Mouse (Mus musculus) cerebellum, postnatal 4 days (tissue): ENCODE data around the gene Ndufaf5.
"Not testable (repeated sequence)": the region's sequence is repeated elsewhere in the genome, so short reads cannot be mapped to it uniquely, and the experiment has no call there.

ENCODE experiments used
- DNase-seq, 2 experiments: peaks; one replicate each; pipeline ENCODE4 v3.0.0; 2022; ENCODE audit warnings: low spot score in 2 of 2, mixed read lengths in 1 of 2

Ndufaf5 gene

DNA sequence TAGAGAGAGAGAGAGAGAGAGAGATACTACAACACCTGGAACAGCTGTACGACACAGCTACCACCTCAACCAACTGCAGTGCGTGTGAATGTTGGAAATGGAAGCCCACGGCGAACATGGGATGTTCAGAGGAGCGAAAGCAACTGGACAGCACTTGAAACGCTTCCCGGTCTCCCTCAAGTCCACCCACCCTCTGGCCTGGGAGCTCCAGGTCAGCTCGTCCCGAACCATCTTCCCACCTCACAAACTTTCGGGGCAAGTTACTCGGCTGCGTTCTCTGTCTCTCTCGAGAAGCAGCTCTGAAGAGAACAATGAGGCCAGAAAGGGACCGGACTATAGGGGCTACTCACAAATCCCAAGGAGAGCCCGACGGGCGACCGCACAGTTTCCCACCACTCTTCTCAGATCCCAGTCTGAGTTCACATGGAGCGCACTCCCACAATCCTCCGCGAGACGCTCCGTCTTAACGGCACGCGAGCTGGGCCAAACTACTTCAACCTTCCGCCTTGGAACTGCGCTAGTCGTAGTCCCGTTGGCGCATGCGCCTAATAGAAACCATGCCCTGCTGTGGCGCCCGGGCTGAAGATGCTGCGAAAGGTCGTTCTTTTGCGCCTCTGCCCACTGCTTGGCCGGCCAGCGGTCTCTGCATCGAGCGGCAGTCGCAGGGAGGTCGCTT is at the start of gene Ndufaf5, which contains the start of gene Esf1:
Ndufaf5 (plus strand) TSS at position 523 of the 676 bp plus-strand sequence.
Esf1 (minus strand) TSS at position 438 of the 676 bp plus-strand sequence.
- DNase-seq: peak; percentile 96

DNA sequence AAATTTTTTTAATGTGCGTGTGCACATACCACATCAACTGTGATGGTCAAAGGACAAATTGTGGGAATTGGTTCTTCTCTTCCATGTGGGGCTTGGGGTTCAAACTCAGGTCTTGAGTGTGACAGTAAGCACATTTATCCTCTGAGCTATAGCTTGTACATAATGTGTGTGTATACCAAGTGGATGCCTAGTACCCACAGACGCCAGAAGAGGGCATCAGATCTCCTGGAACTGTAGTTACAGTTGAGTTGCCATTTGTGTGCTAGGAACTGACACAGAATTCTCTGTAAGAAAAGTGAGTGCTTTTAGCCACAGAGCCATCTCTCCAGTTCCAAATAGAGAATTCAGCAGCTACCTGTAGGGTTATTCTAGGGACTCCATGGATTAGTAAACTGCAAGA is 44.9 kb upstream of the Ndufaf5 start:
- DNase-seq: no peak

GRCm38 (mm10) chr2:140151743-140152142 is 18.7 kb upstream of the Ndufaf5 start, which contains the start of gene Gm17374:
TSS of gene Gm17374 (plus strand) at chr2:140152043.
- DNase-seq: not testable (repeated sequence)

DNA sequence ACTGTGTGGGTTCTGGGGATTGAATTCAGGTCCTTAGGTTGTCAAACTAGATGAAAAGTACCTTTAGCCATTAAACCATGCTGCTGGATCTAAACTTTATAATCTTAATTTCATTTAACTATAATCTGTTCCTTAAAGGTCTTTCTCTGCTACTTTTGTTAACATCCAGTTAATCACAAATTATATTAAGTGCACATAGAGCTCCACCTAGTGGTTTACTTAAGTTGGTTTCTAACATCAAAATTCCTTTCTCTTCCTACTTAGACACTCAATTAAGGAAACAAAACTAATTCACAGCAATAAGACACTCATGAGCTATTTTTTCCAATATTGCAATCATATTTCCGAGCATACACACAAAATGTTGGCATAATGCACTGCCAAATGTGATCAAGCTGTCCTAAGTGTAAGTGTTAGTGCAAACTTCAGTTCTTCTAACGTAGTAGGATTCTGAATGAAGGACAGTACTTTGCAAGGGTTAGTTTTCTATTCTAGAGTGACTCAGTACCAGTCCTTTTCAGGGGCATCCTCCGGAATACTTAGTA is 11.2 kb upstream of the Ndufaf5 start:
- no peak for DNase-seq

- DNase-seq: no peak
Measured at GRCm38 (mm10) chr2:140163351-140163854, 7.0 kb upstream of the Ndufaf5 start.

GRCm38 (mm10) chr2:140169057-140169456 is 1.4 kb upstream of the Ndufaf5 start:
- no peak for DNase-seq

DNA sequence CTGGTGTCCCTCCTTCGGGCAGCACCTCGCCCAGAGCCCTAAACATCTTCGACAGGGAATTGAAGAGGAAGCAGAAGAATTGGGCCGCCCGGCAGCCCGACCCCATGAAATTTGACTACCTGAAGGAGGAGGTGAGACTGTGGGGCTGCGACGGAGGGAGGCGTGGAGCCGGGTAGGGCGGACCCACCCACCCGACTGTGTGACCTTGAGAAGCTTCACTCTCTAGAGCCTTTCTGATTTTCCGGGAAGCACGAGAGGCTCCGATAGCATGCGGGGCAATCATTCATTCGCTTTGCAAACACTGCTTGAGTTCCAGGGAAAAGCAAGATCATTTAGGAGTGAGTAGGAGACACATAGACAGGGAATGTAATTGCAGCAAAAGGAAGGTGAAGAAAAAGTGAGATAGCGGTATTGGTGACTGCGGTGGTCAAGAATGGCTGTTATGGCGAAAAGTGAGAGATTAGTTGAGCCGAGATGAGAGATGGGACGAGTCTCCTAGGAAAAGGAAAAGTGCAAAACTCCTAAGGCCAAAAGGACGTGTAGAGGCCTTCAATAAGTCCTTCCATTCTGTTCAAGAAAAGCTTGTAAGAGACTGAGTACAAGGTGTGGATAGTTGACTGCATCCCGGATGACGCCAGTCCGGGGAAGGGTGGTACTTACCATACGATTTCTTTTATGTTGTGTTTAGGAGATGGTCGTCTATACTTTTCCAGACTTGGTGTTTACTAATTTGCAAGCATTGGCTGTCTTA is 529 bp downstream of the Ndufaf5 start:
- no peak for DNase-seq

- DNase-seq: not testable (repeated sequence)
Measured at GRCm38 (mm10) chr2:140185685-140186210, 15.3 kb downstream of the Ndufaf5 start.

GRCm38 (mm10) chr2:140200713-140201112 is 30.3 kb downstream of the Ndufaf5 start:
- DNase-seq: no peak

- no peak for DNase-seq
Measured at GRCm38 (mm10) chr2:140202573-140202972, 32.1 kb downstream of the Ndufaf5 start.

- DNase-seq: no peak
Measured at GRCm38 (mm10) chr2:140203756-140204155, 33.3 kb downstream of the Ndufaf5 start.

- no peak for DNase-seq
Measured at GRCm38 (mm10) chr2:140214519-140215027, 44.1 kb downstream of the Ndufaf5 start.

- DNase-seq: no peak
Measured at GRCm38 (mm10) chr2:140215415-140215814, 45.0 kb downstream of the Ndufaf5 start.

GRCm38 (mm10) chr2:140215965-140216364 is 45.5 kb downstream of the Ndufaf5 start:
- no peak for DNase-seq

DNA sequence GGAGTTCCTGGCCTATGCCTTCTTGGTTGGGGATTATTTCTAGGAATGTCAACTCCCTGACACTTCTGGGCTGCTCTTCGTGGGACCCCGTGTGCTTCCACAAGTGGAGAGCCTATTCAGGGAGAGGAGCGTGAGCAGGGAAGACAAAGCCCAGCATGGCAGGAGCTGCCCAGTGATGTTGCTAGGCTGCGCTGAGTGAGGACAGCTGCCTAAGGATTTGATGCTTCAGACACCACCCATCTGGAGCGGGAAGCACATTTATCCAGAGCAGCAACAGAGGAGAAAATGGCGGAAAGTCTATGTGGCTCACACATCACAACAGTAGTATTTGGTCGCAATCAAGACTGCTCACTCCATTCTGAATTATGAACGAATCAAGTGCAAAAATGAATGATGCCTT is 49.9 kb downstream of the Ndufaf5 start:
- no peak for DNase-seq

- DNase-seq: no peak
Measured at GRCm38 (mm10) chr2:140230295-140230694, 59.8 kb downstream of the Ndufaf5 start.

DNA sequence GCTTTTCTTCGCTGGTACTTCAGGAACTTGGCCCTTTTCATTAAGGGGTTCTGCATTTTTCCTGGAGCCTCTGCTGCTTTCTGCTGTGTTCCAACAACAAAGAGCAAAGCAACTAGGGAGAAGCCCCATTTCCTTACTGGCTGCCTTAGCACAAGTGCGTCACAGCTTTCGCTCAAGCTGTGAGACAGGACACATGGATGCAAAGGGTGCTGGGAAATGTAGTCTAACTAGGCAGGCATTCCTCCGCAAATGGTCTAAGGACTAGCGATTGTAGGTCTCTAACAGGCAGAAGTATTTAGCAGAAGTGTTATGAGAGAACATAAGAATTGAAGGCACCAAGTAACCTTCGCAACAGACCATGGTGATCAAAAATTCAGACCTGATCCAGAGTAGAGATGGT is 66.8 kb downstream of the Ndufaf5 start:
- no peak for DNase-seq

- no peak for DNase-seq
Measured at GRCm38 (mm10) chr2:140242398-140242797, 71.9 kb downstream of the Ndufaf5 start.

DNA sequence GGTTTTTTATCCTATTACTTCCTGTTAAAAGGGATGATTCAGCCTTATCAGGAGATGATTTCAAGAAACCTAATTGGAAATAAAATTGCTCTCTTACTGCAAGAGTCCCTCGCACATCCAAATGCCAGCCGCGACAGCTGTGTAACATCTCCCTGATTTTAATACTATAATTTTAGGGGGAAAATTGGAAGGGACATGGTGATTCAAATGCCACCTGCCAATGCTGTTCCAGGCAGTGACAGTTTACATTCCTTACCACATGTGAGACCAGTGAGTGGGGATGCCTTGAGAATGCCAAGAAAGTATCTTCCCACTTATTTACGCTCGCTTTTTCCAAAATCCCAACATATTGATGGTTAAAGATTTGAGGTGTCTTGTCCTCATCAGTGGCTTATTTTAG is 72.7 kb downstream of the Ndufaf5 start:
- no peak for DNase-seq
